Mouse (Mus musculus) brain, embryonic 14.5 days (tissue): Measurements from ENCODE around the gene Ak1. TPM values are rescaled to one million over a fixed set of nuclear protein-coding genes. Genes with fewer than 3 reads are reported as not detected.

ENCODE experiments used
- DNase-seq: peaks from one replicate; pipeline ENCODE4 v3.0.0-alpha.2; 2011; ENCODE audit warnings: low read depth
- CTCF ChIP-seq: fragments of 200-500 bp; IDR thresholded peaks from 2 replicates; pipeline ENCODE4 v1.5.1; 2012; ENCODE audit warnings: inconsistent platforms, mild to moderate bottlenecking, moderate library complexity, borderline replicate concordance; ENCODE audit not compliant: insufficient read depth, insufficient read length; ENCODE audit errors: extremely low read depth
- POLR2A ChIP-seq: fragments of 200-500 bp; IDR thresholded peaks from 2 replicates; pipeline ENCODE4 v1.6.1; 2012; ENCODE audit warnings: mild to moderate bottlenecking, inconsistent platforms, borderline replicate concordance; ENCODE audit not compliant: poor library complexity, insufficient read depth, insufficient read length, severe bottlenecking; ENCODE audit errors: extremely low read depth
- polyA plus RNA-seq: library from polyadenylated mRNA; depleted of rRNA; stranded (reverse); fragments of >200 nt; gene quantifications from 2 replicates; pipeline ENCODE4 v1.2.3, GENCODE M21; 2012; rRNA removed

The Ak1 gene
- polyA plus RNA-seq, 1 experiment: 41.5 TPM

DNA sequence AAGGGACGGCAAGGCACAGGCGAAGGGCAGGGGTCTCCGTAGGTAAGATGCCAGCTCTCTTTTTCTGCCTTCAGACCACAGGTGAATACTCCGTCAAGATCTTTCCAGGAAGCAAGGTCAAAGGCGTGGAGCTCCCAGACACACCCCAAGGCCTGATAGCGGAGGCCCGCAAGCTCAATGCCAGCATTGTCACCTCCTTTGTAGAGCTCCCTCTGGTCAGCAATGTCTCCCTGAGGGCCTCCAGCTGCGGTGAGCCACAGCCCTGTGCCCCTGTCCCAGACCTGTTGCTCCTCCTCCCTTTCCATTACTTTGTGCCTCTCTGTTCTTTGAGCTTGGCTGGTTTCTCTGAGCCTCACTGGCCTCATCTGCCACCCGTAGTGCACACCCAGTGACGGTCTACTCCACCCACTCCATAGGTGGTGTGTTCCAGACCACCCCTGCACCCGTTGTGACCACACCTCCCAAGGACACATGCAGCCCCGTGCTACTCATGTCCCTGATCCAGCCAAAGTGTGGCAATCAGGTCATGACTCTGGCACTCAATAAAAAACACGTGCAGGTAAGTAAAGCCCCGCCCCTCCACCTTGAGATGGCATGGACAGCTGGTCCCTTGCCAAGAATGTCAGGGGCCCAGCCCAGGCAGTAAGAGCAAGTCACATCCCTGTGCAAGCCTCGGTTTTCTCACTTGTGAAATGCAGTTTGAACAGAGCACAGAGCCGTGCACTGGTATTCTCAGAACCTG, 51.8 kb downstream of the Ak1 start:
- DNase-seq: no peak
- TF ChIP-seq POLR2A (no peak), CTCF (no peak)

DNA sequence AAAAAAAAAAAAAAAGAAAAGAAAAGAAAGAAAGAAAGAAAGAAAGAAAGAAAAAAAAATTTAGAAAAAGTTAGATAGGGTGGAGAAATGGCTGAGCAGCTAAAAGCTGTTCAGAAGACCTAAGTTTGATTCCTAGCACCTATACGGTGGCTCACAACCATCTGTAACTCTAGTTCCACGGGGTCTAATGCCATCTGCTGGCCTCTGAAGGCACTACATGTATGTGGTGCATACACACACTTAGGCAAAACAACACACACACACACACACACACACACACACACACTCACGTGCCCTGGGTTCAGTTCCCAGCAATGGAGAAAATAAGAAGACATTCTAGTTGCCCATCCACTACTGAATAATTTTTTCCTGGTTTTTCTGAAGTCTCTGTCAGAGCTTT, 55.3 kb downstream of the Ak1 start:
- DNase-seq: no peak
- 0 out of 2 replicates have a peak, but pooled peaks have one; percentile 1 for TF ChIP-seq CTCF
- no peak for TF ChIP-seq POLR2A

DNA sequence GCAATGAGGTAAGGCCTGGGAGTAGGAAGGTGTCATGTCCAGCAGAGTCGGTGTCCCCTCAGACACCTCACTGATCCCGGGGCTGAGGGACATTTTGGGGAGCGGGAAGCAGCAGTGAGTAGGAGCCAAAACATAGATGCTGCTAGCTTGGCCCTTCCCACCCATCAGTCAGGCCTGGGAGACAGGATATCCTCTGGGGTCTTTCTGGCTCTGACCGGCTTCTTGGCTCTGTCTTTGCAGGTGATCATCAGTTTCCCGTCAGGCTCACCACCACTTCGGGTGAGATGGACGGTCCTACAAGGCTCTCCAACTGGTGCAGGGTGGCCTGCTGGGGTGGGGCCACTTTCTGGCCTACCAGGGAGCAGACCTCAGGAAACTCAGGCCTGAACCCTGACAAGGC, 56.1 kb downstream of the Ak1 start:
- TF ChIP-seq POLR2A: no peak
- TF ChIP-seq CTCF: no peak

DNA sequence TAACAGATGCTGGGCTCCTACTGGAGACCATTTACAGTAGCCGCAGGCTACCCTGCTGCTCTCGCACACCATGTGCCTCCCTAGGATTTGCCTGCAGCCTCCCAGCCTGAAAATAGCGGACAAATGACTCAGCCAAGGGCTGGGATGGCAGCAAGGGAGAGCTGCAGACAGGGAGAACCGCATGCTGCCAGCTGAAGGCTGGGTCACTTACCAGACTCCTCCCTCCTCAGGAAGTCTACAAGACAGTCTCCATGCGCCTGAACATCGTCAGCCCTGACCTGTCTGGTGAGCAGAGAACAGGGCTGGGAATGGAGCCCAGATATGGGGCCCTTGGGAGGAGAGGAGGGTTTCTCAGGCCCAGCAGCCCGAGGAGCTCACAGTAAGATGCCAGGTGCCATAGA, 58.5 kb downstream of the Ak1 start:
- peak; percentile 20 for DNase-seq
- TF ChIP-seq POLR2A: no peak
- TF ChIP-seq CTCF: no peak

More for the DNA sequence above, 56.1 kb downstream of the Ak1 start:
- no peak for DNase-seq

DNA sequence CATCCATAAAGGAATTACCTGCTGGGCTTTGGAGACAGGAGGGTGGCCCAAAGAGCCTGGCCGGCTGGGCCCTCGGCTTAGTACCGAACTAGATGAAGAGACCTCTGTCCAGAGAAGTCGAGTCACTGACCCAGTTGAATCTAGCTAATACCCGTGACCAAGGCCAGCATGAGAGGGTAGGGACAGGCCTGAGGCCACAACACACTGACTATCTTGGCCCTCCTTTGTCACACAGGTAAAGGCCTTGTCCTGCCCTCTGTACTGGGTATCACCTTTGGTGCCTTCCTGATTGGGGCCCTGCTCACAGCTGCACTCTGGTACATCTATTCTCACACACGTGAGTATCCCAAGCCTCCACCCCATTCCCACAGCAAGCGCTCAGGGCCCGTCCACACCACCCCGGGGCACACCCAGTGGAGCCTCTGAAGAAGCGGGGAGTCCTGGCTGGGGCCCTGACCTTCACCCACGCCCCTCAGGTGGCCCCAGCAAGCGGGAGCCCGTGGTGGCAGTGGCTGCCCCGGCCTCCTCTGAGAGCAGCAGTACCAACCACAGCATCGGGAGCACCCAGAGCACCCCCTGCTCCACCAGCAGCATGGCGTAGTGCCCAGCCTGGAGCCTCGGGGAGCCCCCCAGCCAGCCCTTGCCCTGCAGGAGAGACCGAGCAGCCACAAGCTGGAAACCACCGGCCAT, 59.5 kb downstream of the Ak1 start:
- TF ChIP-seq CTCF (no peak), POLR2A (no peak)
- DNase-seq: no peak

DNA sequence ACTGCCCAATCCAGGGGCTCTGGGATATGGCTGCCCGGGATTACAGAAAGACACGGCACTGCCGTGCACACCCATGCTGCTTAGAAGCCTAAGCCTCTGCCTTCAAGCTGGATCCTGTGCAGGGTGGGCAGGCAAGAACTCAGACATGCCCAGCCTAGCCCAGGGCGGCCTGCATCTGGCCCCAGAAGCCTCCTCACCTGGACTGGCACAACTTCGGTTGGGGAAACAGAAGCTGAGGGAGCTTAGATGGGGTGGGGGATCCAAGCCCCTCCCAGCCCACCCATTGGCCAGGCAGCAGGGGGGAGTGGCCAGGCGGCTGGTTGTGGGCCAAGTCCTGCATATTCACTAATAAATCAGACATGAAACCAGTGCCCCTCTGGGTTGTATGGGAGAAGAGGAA, 60.2 kb downstream of the Ak1 start:
- no peak for TF ChIP-seq CTCF
- no peak for TF ChIP-seq POLR2A
- DNase-seq: peak; percentile 15

DNA sequence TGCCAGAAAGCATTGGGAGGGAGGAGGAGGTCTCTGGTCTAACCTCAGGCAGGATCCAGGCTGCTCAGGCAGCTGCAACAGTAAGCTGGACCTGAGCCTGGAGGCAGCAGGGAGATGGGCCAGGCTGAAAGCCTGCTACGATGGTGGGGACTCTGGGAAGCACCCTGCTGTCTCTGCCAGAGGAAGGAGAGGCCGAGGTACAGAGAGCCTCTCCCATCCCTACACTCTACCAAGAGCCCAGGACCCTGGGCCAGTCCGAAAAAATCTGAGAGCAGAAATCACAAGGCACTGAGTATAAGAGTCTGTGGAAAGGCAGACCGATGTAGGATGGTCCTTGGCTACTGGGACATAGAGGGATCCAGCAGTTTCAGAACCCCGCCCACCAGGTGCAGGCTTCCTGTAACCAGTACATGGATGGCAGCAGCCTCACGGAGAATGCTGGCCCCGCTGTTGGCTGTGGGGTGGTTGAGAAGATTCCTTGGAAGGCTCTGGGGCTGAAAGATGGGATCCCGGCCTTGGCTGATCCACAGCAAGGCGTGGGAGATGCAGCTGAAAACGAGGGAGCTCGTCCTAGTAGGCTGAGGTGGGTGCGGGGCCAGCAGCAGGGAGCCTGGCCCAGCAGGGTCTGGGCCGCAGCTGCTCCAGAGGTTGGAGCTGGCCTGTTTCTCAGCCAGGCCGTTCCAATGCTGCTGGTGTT, 61.3 kb downstream of the Ak1 start:
- TF ChIP-seq POLR2A (no peak), CTCF (no peak)
- no peak for DNase-seq

DNA sequence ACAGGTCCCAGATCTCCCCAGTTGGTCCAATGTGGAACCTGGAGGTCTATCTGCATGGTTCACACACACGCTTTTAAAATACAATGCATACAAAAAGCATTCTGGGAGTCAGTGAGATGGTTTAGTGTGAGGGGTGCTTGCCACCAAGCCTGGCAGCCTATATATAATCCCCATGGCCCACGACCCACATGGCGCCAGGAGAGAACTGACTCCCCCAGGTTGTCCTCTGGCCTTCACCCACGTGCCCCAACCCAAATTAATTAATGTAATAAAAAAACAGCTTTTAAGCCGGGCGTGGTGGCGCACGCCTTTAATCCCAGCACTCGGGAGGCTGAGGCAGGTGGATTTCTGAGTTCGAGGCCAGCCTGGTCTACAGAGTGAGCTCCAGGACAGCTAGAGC, 62.1 kb downstream of the Ak1 start:
- no peak for DNase-seq
- no peak for TF ChIP-seq POLR2A
- TF ChIP-seq CTCF: no peak

Other genes starting within 250 kb of the Ak1 start
- gene 1110008P14Rik, start 239.8 kb upstream of the Ak1 start, polyA plus RNA-seq: 101 and 114 TPM in 2 replicates
- gene Lcn2, start 233.5 kb upstream of the Ak1 start, polyA plus RNA-seq: 0.40 and 0.77 TPM in 2 replicates
- 48.9 and 51.3 TPM in 2 replicates for gene Ptges2, start 225.9 kb upstream of the Ak1 start, polyA plus RNA-seq
- 4.8 and 5.1 TPM in 2 replicates for gene Naif1, start 171.3 kb upstream of the Ak1 start, polyA plus RNA-seq
- gene Slc25a25, start 170.3 kb upstream of the Ak1 start, polyA plus RNA-seq: 40.2 and 46.1 TPM in 2 replicates
- gene Fam102a, start 86.4 kb upstream of the Ak1 start, polyA plus RNA-seq: 7.7 and 12.9 TPM in 2 replicates
- gene Dpm2, start 50.9 kb upstream of the Ak1 start, polyA plus RNA-seq: 155 and 212 TPM in 2 replicates
- gene Pip5kl1, start 47.0 kb upstream of the Ak1 start, polyA plus RNA-seq: 13.2 and 16.0 TPM in 2 replicates
- gene 9430097D07Rik, start 46.1 kb upstream of the Ak1 start, polyA plus RNA-seq: 0.26 and 0.33 TPM in 2 replicates
- 21.7 and 23.9 TPM in 2 replicates for gene St6galnac4, start 34.7 kb upstream of the Ak1 start, polyA plus RNA-seq
- 16.2 and 22.6 TPM in 2 replicates for gene St6galnac6, start 22.0 kb upstream of the Ak1 start, polyA plus RNA-seq
- 27.1 and 38.0 TPM in 2 replicates for gene Eng, start 24.8 kb downstream of the Ak1 start, polyA plus RNA-seq
- gene Fpgs, start 82.4 kb downstream of the Ak1 start, polyA plus RNA-seq: 33.7 and 45.7 TPM in 2 replicates
- 197 and 278 TPM in 2 replicates for gene Cdk9, start 91.3 kb downstream of the Ak1 start, polyA plus RNA-seq
- 47.8 and 60.6 TPM in 2 replicates for gene Sh2d3c, start 99.3 kb downstream of the Ak1 start, polyA plus RNA-seq
- 4.4 and 4.8 TPM in 2 replicates for gene 6330409D20Rik, start 119.3 kb downstream of the Ak1 start, polyA plus RNA-seq
- 60.6 and 96.6 TPM in 2 replicates for gene Tor2a, start 135.5 kb downstream of the Ak1 start, polyA plus RNA-seq
- gene Ttc16, start 153.9 kb downstream of the Ak1 start, polyA plus RNA-seq: 1.4 and 1.6 TPM in 2 replicates
- 7.1 and 8.7 TPM in 2 replicates for gene Ptrh1, start 154.0 kb downstream of the Ak1 start, polyA plus RNA-seq
- gene Cfap157, start 162.7 kb downstream of the Ak1 start, polyA plus RNA-seq: 0.71 and 0.86 TPM in 2 replicates
- 170 and 238 TPM in 2 replicates for gene Stxbp1, start 225.5 kb downstream of the Ak1 start, polyA plus RNA-seq